Mouse (Mus musculus) ovary, postnatal 14 days (tissue): ENCODE data around the gene Ak4.

Experiments
- DNase-seq: peaks from one replicate; pipeline ENCODE4 v3.0.0; 2022; ENCODE audit warnings: low spot score

Gene Ak4

DNA sequence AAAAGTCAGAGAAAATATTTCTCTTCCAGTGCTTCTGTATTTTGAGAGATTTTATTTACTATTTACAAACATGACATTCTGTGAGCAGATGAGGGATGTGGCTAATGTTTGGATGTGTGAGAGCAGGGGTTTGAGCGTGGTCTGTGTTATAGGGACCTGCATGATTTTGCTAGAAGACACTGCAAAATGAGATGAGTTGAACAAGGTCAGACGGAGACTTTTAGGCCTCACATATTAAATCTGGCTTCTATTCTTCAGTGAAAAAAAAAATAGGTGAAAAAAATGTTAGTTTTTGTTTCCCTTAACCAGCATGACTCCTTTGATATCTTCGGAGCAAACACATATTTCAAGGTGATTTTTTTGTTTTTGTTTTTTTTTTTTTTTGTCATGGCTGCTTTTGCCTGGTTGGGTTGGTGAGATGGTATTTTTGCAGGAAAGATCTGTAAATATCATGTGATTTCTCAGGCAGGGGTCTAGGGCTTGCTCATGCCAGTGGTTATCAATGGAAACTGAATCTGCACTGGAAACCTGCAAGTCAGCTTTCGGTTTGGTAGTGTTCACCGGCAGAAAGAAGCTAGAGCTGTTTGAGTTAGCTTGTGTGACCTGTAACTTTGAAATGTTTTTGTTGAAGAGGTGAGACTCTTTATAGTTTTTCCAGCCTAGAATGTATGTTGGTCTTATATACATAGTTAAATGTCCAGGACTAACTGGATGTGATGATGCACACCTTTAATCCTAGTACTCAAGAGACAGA is 92.9 kb downstream of the Ak4 start:
- no peak for DNase-seq

DNA sequence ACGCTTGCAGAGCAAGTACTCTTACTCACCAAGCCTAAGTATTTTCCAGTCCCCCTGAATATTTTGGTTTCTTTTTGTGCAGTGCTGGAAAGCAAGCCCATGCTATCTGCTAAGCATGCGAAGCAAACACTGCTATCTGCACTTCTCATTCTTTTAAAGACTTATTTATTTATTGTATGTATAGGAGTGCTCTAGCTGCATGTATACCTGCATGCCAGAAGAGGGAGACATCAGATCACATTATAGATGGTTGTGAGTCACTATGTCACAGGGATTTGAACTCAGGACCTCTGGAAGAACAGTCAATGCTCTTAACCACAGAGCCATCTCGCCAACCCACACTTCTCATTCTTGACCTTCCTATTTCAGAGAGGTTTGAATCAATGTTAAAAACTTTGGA is 94.2 kb downstream of the Ak4 start:
- no peak for DNase-seq

- no peak for DNase-seq
These were observed 96.8 kb downstream of the Ak4 start for GRCm38 (mm10) chr4:101515853-101516252.
